26 mouse cellular contexts compared by ENCODE assay signal in the genomic region with DNA sequence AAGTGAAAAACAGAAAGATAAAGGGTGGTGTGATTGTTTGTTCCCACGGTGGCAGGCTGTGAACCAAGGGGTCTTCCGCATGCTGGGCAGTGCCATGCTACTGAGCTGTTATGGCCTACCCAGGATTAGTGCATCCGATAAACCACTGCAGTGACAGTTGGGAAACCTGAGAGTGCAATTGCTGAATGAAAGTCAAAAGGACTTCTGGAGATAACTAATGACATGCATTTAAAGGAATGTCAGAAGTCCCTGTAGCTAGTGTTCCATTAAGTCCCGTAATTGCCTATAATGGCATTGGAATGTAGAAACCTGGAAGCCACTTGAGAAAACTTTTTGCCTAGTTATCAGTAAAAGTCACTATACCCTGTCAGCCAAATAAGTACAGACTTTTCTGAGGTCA.
"Had no signal": no experiment of that assay in that cellular context is flagged by ENCODE, and none has a peak within 500 bp of the region (broad histone marks: within the 10 kb centered on the region; RNA-seq: fewer than 3 reads in every experiment).

No protein-coding gene starts in this region.

- H3K27me3 ChIP-seq: hindbrain, embryonic 13.5 days; hindbrain, embryonic 15.5 days; kidney, embryonic 15.5 days; limb, embryonic 12.5 days; liver, embryonic 13.5 days; liver, embryonic 15.5 days had no signal

- H3K4me1 ChIP-seq: hindbrain, embryonic 13.5 days; hindbrain, embryonic 15.5 days; kidney, embryonic 15.5 days; limb, embryonic 12.5 days; liver, embryonic 13.5 days; liver, embryonic 15.5 days had no signal

- H3K9me3 ChIP-seq: hindbrain, embryonic 13.5 days; hindbrain, embryonic 15.5 days; kidney, embryonic 15.5 days; limb, embryonic 12.5 days; liver, embryonic 13.5 days; liver, embryonic 15.5 days had no signal

- H3K4me2 ChIP-seq: heart, embryonic 11.5 days; hindbrain, embryonic 13.5 days; hindbrain, embryonic 15.5 days; kidney, embryonic 15.5 days; limb, embryonic 12.5 days; liver, embryonic 11.5 days; liver, embryonic 13.5 days; liver, embryonic 15.5 days had no signal

- H3K27ac ChIP-seq: hindbrain, embryonic 13.5 days; hindbrain, embryonic 15.5 days; hindbrain, postnatal 0 days; kidney, embryonic 15.5 days; kidney, postnatal 0 days; limb, embryonic 12.5 days; liver, embryonic 13.5 days; liver, embryonic 15.5 days had no signal

- DNase-seq: gastrocnemius, postnatal 14 days; gastrocnemius, postnatal 36 days; heart, adult 18-20 months; heart, postnatal 36 days; kidney, adult 11 months; kidney, adult 2 months; kidney, adult 9 months; kidney, postnatal 14 days; kidney, postnatal 36 days; layer of hippocampus, adult 9-11 months; layer of hippocampus, postnatal 36 days; left cerebral cortex, postnatal 4 days; liver; liver, embryonic 13.5 days; liver, postnatal 0 days; lung, adult 2 months had no signal

- H3K36me3 ChIP-seq: hindbrain, embryonic 13.5 days; hindbrain, embryonic 15.5 days; kidney, embryonic 15.5 days; limb, embryonic 12.5 days; liver, embryonic 13.5 days; liver, embryonic 15.5 days had no signal

- H3K4me3 ChIP-seq: hindbrain, embryonic 13.5 days; hindbrain, embryonic 15.5 days; kidney, embryonic 15.5 days; limb, embryonic 12.5 days; liver, embryonic 13.5 days; liver, embryonic 15.5 days had no signal

- H3K9ac ChIP-seq: hindbrain, embryonic 13.5 days; hindbrain, embryonic 15.5 days; kidney, embryonic 15.5 days; limb, embryonic 12.5 days; liver, embryonic 13.5 days; liver, embryonic 15.5 days; liver, postnatal 0 days had no signal

- ATAC-seq: hindbrain, postnatal 0 days; intestine, embryonic 16.5 days; liver, postnatal 0 days had no signal
